Mouse (Mus musculus) embryonic fibroblast, embryonic 13.5 days (primary cell): ENCODE data around the gene Zfp771.

Source experiments
- CTCF ChIP-seq: IDR thresholded peaks from 2 replicates; pipeline ENCODE4 v1.5.1; 2011; ENCODE audit warnings: mild to moderate bottlenecking, control low read depth, low read length, moderate library complexity, borderline replicate concordance; ENCODE audit not compliant: insufficient read depth
- POLR2A ChIP-seq: IDR thresholded peaks from 2 replicates; pipeline ENCODE4 v1.6.1; 2011; ENCODE audit warnings: low read depth, mild to moderate bottlenecking, control low read depth, low read length, moderate library complexity

- TF ChIP-seq POLR2A (peak; percentile 34; the same call in 1 of the 2 replicates), CTCF (no peak)
Measured at GRCm38 (mm10) chr7:127253821-127254769, 10.0 kb downstream of the Zfp771 start.
